Mouse (Mus musculus) E14TG2a.4 (cell line): ENCODE data around the gene Gm3259.
"Not testable (repeated sequence)": the region's sequence is repeated elsewhere in the genome, so short reads cannot be mapped to it uniquely, and the experiment has no call there.

ENCODE experiments used
- H3K27me3 ChIP-seq: 2 replicates; pipeline ENCODE4 v1.6.1; 2014; ENCODE audit warnings: low read length, control low read depth; ENCODE audit not compliant: insufficient read depth
- H3K36me3 ChIP-seq: 2 replicates; pipeline ENCODE4 v1.6.1; 2014; ENCODE audit warnings: low read length, control low read depth; ENCODE audit not compliant: insufficient read depth
- H3K4me1 ChIP-seq: replicated peaks from 2 replicates; pipeline ENCODE4 v1.6.1; 2014; ENCODE audit warnings: low read depth, low read length, control low read depth
- H3K4me3 ChIP-seq: replicated peaks from 2 replicates; pipeline ENCODE4 v1.5.1; 2014; ENCODE audit warnings: mild to moderate bottlenecking, low read length
- H3K9me3 ChIP-seq: 2 replicates; pipeline ENCODE4 v1.6.1; 2014; ENCODE audit warnings: low read length, control low read depth

Gm3259 gene

DNA sequence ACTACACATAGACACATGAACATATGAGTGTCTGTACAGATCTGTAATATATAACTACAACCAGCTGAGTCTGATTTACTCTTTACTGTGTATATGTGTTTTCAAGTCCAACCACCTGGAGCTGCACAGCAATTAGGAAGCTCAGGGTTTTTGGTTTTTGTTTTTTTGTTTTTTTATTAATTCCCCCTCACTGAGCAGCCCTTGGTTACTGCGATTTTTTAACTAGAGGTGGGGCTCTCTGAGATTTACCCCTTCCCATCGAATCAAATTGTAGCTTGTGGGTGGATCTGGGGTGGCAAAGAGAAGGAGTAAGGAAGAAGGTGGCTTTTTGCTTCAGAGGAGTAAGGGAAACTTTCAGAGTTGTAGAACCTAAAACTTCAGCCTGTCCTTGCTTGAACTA is at the start of gene Gm3259:
Gm3259 (plus strand) TSS at position 301 of the 400 bp plus-strand sequence.
- not testable (repeated sequence) for H3K36me3 ChIP-seq, H3K4me3 ChIP-seq, H3K9me3 ChIP-seq, H3K4me1 ChIP-seq, H3K27me3 ChIP-seq

DNA sequence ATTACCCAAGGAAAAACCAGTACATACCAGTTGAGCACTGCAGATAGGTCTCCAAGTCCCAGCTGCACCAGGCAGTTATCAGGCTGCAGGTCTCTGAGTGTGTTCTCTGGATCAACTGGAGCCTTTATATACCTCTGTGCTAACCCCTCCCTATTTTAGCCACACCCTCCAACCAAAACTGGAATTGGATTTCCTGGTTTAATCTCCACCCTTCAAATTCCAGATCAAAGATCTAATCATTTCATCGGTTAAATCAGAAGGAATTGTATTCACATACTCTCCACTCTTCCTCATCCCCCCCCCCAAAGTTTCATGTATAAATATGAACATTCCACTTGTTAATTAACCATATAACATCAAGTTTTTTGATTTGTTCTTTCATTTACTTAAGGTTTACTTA is 33.0 kb upstream of the Gm3259 start, which contains the start of gene Gm10424:
Gm10424 (minus strand) TSS at position 101 of the 400 bp plus-strand sequence.
- not testable (repeated sequence) for H3K4me3 ChIP-seq, H3K36me3 ChIP-seq

More for the DNA sequence above, 33.0 kb upstream of the Gm3259 start, which contains the start of gene Gm10424:
- not testable (repeated sequence) for H3K9me3 ChIP-seq, H3K4me1 ChIP-seq, H3K27me3 ChIP-seq
